Mouse (Mus musculus): ENCODE results near the gene Cmtm2a.

GRCm38 (mm10) chr8:104337890-104338289 is 44.9 kb upstream of the Cmtm2a start:
- TF ChIP-seq CTCF (IDR thresholded peaks at IDR 0.05; ENCODE audit: low read depth, low read length) (no peak), POLR2A (IDR thresholded peaks at IDR 0.05; ENCODE audit: extremely low read depth, insufficient read depth, low read length) (no peak)

Data from liver, adult 2 months (tissue).